In genomic region chr1:173490812-173491480, GRCm38 (mm10) we compare ENCODE assay signal across 26 mouse cellular contexts. TPM values are rescaled to one million over a fixed set of nuclear protein-coding genes. Genes with fewer than 3 reads are reported as not detected.
DNase-seq lines count a peak whose midpoint lies in the region; ATAC-seq and TF ChIP-seq lines count a peak whose summit lies in the region.
"Not testable (repeated sequence)": the region's sequence is repeated elsewhere in the genome, so short reads cannot be mapped to it uniquely, and the experiment has no call there.
"Had no signal": no experiment of that assay in that cellular context is flagged by ENCODE, and none has a peak within 500 bp of the region (broad histone marks: within the 10 kb centered on the region; RNA-seq: fewer than 3 reads in every experiment).

Gene Ifi206, minus strand, starts transcription at chr1:173491041.

- H3K79me2 ChIP-seq in CH12.LX (replicated peaks; ENCODE audit: control insufficient read depth, extremely low read depth, insufficient read depth, poor library complexity, severe bottlenecking), result not testable (repeated sequence)
- H3K79me2 ChIP-seq in macrophage (ENCODE audit: inconsistent target), result peaks cover 29% of the 10 kb centered on the region; the same call in 1 of the 2 replicates

- not testable (repeated sequence) for TF ChIP-seq RAD21 in CH12.LX (IDR thresholded peaks at IDR 0.05; ENCODE audit: low read depth, low read length)

- 48% methylated on average over 3 of the region's 3 CpGs for WGBS in kidney, adult 2 months
- WGBS in macrophage (ENCODE audit: missing documents), result 18% methylated on average over 2 of the region's 3 CpGs
- 5% methylated on average over 3 of the region's 3 CpGs for WGBS in thymus, adult 2 months

- not testable (repeated sequence) for TF ChIP-seq POLR2A in CH12.LX (IDR thresholded peaks at IDR 0.05; ENCODE audit: low read depth, low read length); kidney, adult 2 months (IDR thresholded peaks at IDR 0.05; ENCODE audit: low read depth, low read length); thymus, adult 2 months (IDR thresholded peaks at IDR 0.05; ENCODE audit: control insufficient read depth, extremely low read depth, insufficient read depth, low read length, poor library complexity)

- not testable (repeated sequence) for H3K36me3 ChIP-seq in CH12.LX (replicated peaks in 1 of 2; ENCODE audit: control insufficient read depth in 1 of 2, insufficient read depth in 1 of 2, low read length in 1 of 2); kidney, adult 2 months (ENCODE audit: control insufficient read depth, insufficient read depth, low read length); thymus, adult 2 months (ENCODE audit: control insufficient read depth, insufficient read depth, low read length)
- peaks cover 15% of the 10 kb centered on the region for H3K36me3 ChIP-seq in macrophage (ENCODE audit: inconsistent target)

- H3K27me3 ChIP-seq in CH12.LX (replicated peaks); kidney, adult 2 months (replicated peaks; ENCODE audit: control insufficient read depth, insufficient read depth, low read length); thymus, adult 2 months (ENCODE audit: control insufficient read depth, insufficient read depth, low read length): not testable (repeated sequence)

- ATAC-seq in common myeloid progenitor, adult 5-6 weeks (replicated peaks; ENCODE audit: low read depth, poor library complexity, severe bottlenecking), result peak; percentile 65
- peak; percentile 82 for ATAC-seq in neutrophil, adult 5-6 weeks (ENCODE audit: extremely low read depth, insufficient number of reproducible peaks, low FRiP score, poor library complexity, severe bottlenecking)

- H3K4me2 ChIP-seq in CH12.LX (ENCODE audit: insufficient read depth, low read depth, poor library complexity, severe bottlenecking), result not testable (repeated sequence)

- H3K4me3 ChIP-seq in CH12.LX (replicated peaks in 1 of 3; ENCODE audit: low read depth in 2 of 3, low read length in 2 of 3, poor library complexity in 1 of 3); kidney, adult 2 months (ENCODE audit: insufficient read depth, low read depth, low read length): not testable (repeated sequence)
- H3K4me3 ChIP-seq in macrophage (ENCODE audit: inconsistent target), result peak within 1 kb of the TSS; percentile 25
- H3K4me3 ChIP-seq in thymus, adult 2 months (ENCODE audit: control insufficient read depth, insufficient read depth, low read length), result peak within 1 kb of the TSS; percentile 5; the same call in 1 of the 2 replicates

- not testable (repeated sequence) for TF ChIP-seq EP300 in CH12.LX (IDR thresholded peaks at IDR 0.05; ENCODE audit: low read length)

- not testable (repeated sequence) for H3K9ac ChIP-seq in CH12.LX (ENCODE audit: insufficient read depth, low read depth)

- H3K4me1 ChIP-seq in CH12.LX (ENCODE audit: control insufficient read depth in 1 of 2, insufficient read depth in 2 of 2); kidney, adult 2 months (ENCODE audit: control insufficient read depth, insufficient read depth, low read length); thymus, adult 2 months (replicated peaks; ENCODE audit: control insufficient read depth, insufficient read depth, low read length): not testable (repeated sequence)

- not testable (repeated sequence) for H3K27ac ChIP-seq in CH12.LX (ENCODE audit: insufficient read depth, low read depth)
- 0 out of 2 replicates have a peak within 1 kb of the TSS, but pooled peaks have one; percentile 16 for H3K27ac ChIP-seq in kidney, adult 2 months (ENCODE audit: insufficient read depth, low read depth, low read length)
- peak within 1 kb of the TSS; percentile 15; the same call in 1 of the 2 replicates for H3K27ac ChIP-seq in macrophage
- H3K27ac ChIP-seq in thymus, adult 2 months (ENCODE audit: control insufficient read depth, insufficient read depth, low read length), result peak within 1 kb of the TSS; percentile 57; the same call in 1 of the 2 replicates

- not testable (repeated sequence) for TF ChIP-seq CTCF in CH12.LX (conservative IDR thresholded peaks at IDR 0.05 in 1 of 2, IDR thresholded peaks at IDR 0.05 in 1 of 2; ENCODE audit: low read depth in 2 of 2, low read length in 2 of 2); kidney, adult 2 months (conservative IDR thresholded peaks at IDR 0.05; ENCODE audit: insufficient read depth, insufficient read length, low read depth, low read length); thymus, adult 2 months (IDR thresholded peaks at IDR 0.05; ENCODE audit: borderline replicate concordance, control insufficient read depth, extremely low read depth, insufficient read depth, low read length, poor library complexity)

- dilution Hi-C loops in CH12.LX (cut with MboI; ENCODE audit: extremely low pct_ligation_motif_present, extremely low pct_unique_long_range_greater_than_20kb, low sequenced_read_pairs), result not testable (repeated sequence)

- in situ Hi-C loops in CH12.LX (cut with MboI; ENCODE audit: low pct_ligation_motif_present, low pct_unique_long_range_greater_than_20kb, low sequenced_read_pairs), result not testable (repeated sequence)

- not testable (repeated sequence) for H3K9me3 ChIP-seq in CH12.LX (replicated peaks; ENCODE audit: low read length)

- DNase-seq in B cell, adult 2 months, result peak; percentile 40 to 44
- DNase-seq in CH12.LX (ENCODE audit: extremely low read depth), result peak; percentile 12
- DNase-seq in kidney, adult 2 months, result not testable (repeated sequence)
- peak; percentile 35 for DNase-seq in thymus, adult 2 months
- DNase-seq in thymus, postnatal 4 days, result peak; percentile 26

RNA-seq across cellular contexts. Expression of gene Ifi206, which starts in this region (rescaled TPM):
- total RNA-seq in CH12.LX (2012; rRNA removed) (not detected in 2 replicates), CH12.LX (2014; rRNA removed) (0.65 TPM in 1 of 2 replicates, not detected in the other)
- polyA plus RNA-seq in CH12.LX (2012; ENCODE audit: insufficient read length, low read depth) (0.33 and 0.56 TPM in 2 replicates), macrophage (2018) (25.2 to 49.7 TPM (median 27.2 TPM) in 3 replicates)
- total RNA-seq in common myeloid progenitor, adult 5-6 weeks (2017), result 0.27 and 0.92 TPM in 2 replicates
- polyA plus RNA-seq in kidney, adult 2 months (2012; rRNA removed), result 1.5 and 4.9 TPM in 2 replicates
- total RNA-seq in macrophage (2018; cell fraction: chromatin; rRNA removed), result 100 to 1,000 TPM in 2 of 26 experiments, 10 to 100 TPM in 18, 1 to 10 TPM in 6; 4.1 to 146 (median 45.7) TPM
- 100 to 1,000 TPM in 13 of 26 experiments, 10 to 100 TPM in 13; 22.2 to 328 (median 168) TPM for total RNA-seq in macrophage (2018; cell fraction: cytosol; rRNA removed)
- total RNA-seq in macrophage (2018; cell fraction: nucleus; rRNA removed), result 100 to 1,000 TPM in 14 of 26 experiments, 10 to 100 TPM in 12; 14.6 to 180 (median 122) TPM
- total RNA-seq in neutrophil, adult 5-6 weeks (2017), result 52.5 and 53.9 TPM in 2 replicates
- polyA plus RNA-seq in thymus, adult 2 months (2012; rRNA removed), result 27.2 and 32.0 TPM in 2 replicates
- total RNA-seq: gastrocnemius, adult 2 months; gastrocnemius, postnatal 36 days; heart, postnatal 4 days; layer of hippocampus, adult 2 months; layer of hippocampus, postnatal 14 days; left cerebral cortex, adult 2 months; left cerebral cortex, postnatal 25 days had no signal
- polyA plus RNA-seq: erythroblast, embryonic 14.5 days; forebrain, embryonic 11.5 days; forebrain, embryonic 16.5 days; G1E; heart, embryonic 12.5 days; hindbrain, embryonic 14.5 days; limb, embryonic 12.5 days; liver, embryonic 11.5 days; midbrain, embryonic 11.5 days; midbrain, embryonic 16.5 days; neural tube, embryonic 13.5 days had no signal

Comparison
In these comparisons a context has a peak if more than half of its experiments do, and no peak if none do; other contexts are left out.
1. RNA of gene Ifi206 (total RNA-seq): 52.5 to 53.9 TPM in neutrophil, adult 5-6 weeks; 0.27 to 0.92 TPM in common myeloid progenitor, adult 5-6 weeks and 0.65 TPM in CH12.LX; every median in the first group is over 10 times any median in the second.
2. Peak in DNase-seq in CH12.LX; RNA of the gene not detected or under 1 TPM.
3. Peak in ATAC-seq in common myeloid progenitor, adult 5-6 weeks; RNA of the gene not detected or under 1 TPM.